Mouse (Mus musculus) spleen, adult 2 months (tissue): ENCODE measurements around the gene Zfp410. TPM values are rescaled to one million over a fixed set of nuclear protein-coding genes. Genes with fewer than 3 reads are reported as not detected.

Experiments used
- DNase-seq, 2 experiments: peaks; one replicate each; pipeline versions ENCODE4 v3.0.0 to v3.0.0-alpha.2; 2012 to 2021; ENCODE audit warnings: low spot score in 2 of 2, low read depth in 1 of 2
- H3K27ac ChIP-seq: fragments of 200-500 bp; 2 replicates; pipeline ENCODE4 v1.5.1; 2012; ENCODE audit warnings: low read length, inconsistent platforms; ENCODE audit not compliant: insufficient read depth
- H3K27me3 ChIP-seq: fragments of 200-500 bp; 2 replicates; pipeline ENCODE4 v1.6.1; 2012; ENCODE audit warnings: mild to moderate bottlenecking, moderate library complexity, low read length, inconsistent platforms; ENCODE audit not compliant: control insufficient read depth, insufficient read depth
- H3K36me3 ChIP-seq: fragments of 200-500 bp; 2 replicates; pipeline ENCODE4 v1.6.1; 2012; ENCODE audit warnings: mild to moderate bottlenecking, low read length, inconsistent platforms; ENCODE audit not compliant: control insufficient read depth, insufficient read depth
- H3K4me1 ChIP-seq: fragments of 200-500 bp; 2 replicates; pipeline ENCODE4 v1.6.1; 2011; ENCODE audit warnings: inconsistent platforms; ENCODE audit not compliant: control insufficient read depth, insufficient read depth, insufficient read length
- H3K4me3 ChIP-seq: fragments of 200-500 bp; 2 replicates; pipeline ENCODE4 v1.5.1; 2011; ENCODE audit warnings: mild to moderate bottlenecking, inconsistent platforms; ENCODE audit not compliant: insufficient read depth, insufficient read length; ENCODE audit errors: extremely low read depth
- CTCF ChIP-seq: fragments of 200-500 bp; IDR thresholded peaks from 2 replicates; pipeline ENCODE4 v1.5.1; 2011; ENCODE audit warnings: mild to moderate bottlenecking, inconsistent platforms; ENCODE audit not compliant: insufficient read depth, insufficient read length, insufficient replicate concordance; ENCODE audit errors: extremely low read depth
- POLR2A ChIP-seq: fragments of 200-500 bp; IDR thresholded peaks from 2 replicates; pipeline ENCODE4 v1.6.1; 2011; ENCODE audit warnings: low read depth, low read length, inconsistent platforms
- WGBS: fragments of 180-500 bp; shearing (Covaris S2); methylation state at CpG from one replicate; pipeline ENCODE4 v1.1.7; 2018; 5-methylcytosine and 5-hydroxymethylcytosine counted together
- polyA plus RNA-seq: library from polyadenylated mRNA; depleted of rRNA; stranded (reverse); fragments of >200 nt; gene quantifications from 2 replicates; pipeline ENCODE4 v1.2.3, GENCODE M21; 2012

Zfp410 gene
- polyA plus RNA-seq, 1 experiment: 14.5 TPM

- H3K27ac ChIP-seq: no peak overlapping the region
- H3K4me1 ChIP-seq: no peaks in the 10 kb centered on the region
- DNase-seq: no peak
- peaks cover 42% of the 10 kb centered on the region for H3K36me3 ChIP-seq
- H3K27me3 ChIP-seq: no peaks in the 10 kb centered on the region
- 89% methylated on average over 6 of the region's 6 CpGs for WGBS
- TF ChIP-seq CTCF (no peak), POLR2A (no peak)
- H3K4me3 ChIP-seq: no peak overlapping the region
Measured at GRCm38 (mm10) chr12:84373831-84374481, 57.3 kb downstream of the Zfp410 start.

DNA sequence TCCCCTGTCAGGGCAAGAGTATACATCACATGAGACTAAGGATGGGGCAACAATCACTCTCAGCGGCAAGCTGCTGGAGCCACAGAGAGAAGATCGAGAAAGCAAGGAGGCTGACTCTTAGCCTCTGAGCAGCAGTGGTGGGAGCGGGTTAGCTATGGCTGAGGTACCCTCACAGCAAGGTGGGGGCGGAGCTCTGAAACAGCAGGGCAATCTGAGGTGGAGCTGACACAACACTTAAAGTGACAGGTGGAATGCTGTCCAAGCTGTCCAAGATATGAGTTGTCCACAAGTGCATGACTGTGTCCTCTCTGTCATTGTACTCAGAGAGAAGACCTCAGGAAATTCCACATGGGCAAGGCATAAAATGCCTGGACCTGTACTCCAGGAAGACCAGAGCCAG, 65.7 kb downstream of the Zfp410 start:
- WGBS: 99% methylated on average over 4 of the region's 4 CpGs
- Histone ChIP-seq H3K36me3 (peaks cover 13% of the 10 kb centered on the region), H3K4me1 (no peaks in the 10 kb centered on the region; the same call in 1 of the 2 replicates), H3K4me3 (no peak overlapping the region), H3K27me3 (no peaks in the 10 kb centered on the region), H3K27ac (no peak overlapping the region)
- no peak for TF ChIP-seq CTCF
- no peak for TF ChIP-seq POLR2A
- no peak for DNase-seq

DNA sequence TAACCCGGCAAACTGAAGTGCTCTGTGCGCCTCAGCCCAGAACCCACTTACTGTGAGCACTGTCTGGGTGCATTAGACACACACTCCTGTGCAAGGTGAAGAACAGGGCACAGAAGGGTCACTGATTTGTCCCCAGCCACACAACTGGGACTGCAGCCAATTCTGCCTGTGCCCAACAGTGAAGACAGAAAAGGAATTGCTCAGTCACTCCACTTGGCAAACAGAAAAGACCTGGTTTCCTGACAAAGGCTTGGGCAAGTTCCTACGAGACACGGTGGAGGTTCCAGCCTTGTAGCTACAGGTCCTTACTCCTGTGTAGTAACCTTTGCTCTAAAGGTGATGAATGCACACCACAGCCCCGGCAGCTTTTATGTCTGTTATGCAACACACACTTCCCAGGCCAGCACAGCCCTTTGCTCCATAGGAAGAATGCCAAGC, 68.0 kb downstream of the Zfp410 start:
- Histone ChIP-seq H3K36me3 (peaks cover 7% of the 10 kb centered on the region), H3K4me3 (no peak overlapping the region), H3K27ac (no peak overlapping the region), H3K4me1 (peaks cover 3% of the 10 kb centered on the region), H3K27me3 (no peaks in the 10 kb centered on the region)
- DNase-seq: no peak
- TF ChIP-seq CTCF (no peak), POLR2A (no peak)
- 47% methylated on average over 5 of the region's 5 CpGs for WGBS

- no peak overlapping the region for H3K27ac ChIP-seq
- no peak for DNase-seq
- no peaks in the 10 kb centered on the region for H3K27me3 ChIP-seq
- TF ChIP-seq CTCF (no peak), POLR2A (no peak)
- peaks cover 6% of the 10 kb centered on the region for H3K36me3 ChIP-seq
- WGBS: 92% methylated on average over 4 of the region's 4 CpGs
- H3K4me3 ChIP-seq: no peak overlapping the region
- H3K4me1 ChIP-seq: peaks cover 3% of the 10 kb centered on the region
Measured at GRCm38 (mm10) chr12:84385408-84385807, 68.8 kb downstream of the Zfp410 start.

GRCm38 (mm10) chr12:84388097-84388496, 71.4 kb downstream of the Zfp410 start:
- no peak for TF ChIP-seq CTCF
- no peak for TF ChIP-seq POLR2A
- peak in 1 of 2 experiments; percentile 27 for DNase-seq
- Histone ChIP-seq H3K27me3 (no peaks in the 10 kb centered on the region), H3K4me1 (peaks cover 3% of the 10 kb centered on the region), H3K36me3 (peaks cover 11% of the 10 kb centered on the region), H3K4me3 (no peak overlapping the region), H3K27ac (peak overlapping the region; percentile 31)
- 59% methylated on average over 8 of the region's 8 CpGs for WGBS

- Histone ChIP-seq H3K4me3 (peak overlapping the region; percentile 43), H3K4me1 (peaks cover 3% of the 10 kb centered on the region), H3K36me3 (peaks cover 11% of the 10 kb centered on the region), H3K27me3 (no peaks in the 10 kb centered on the region), H3K27ac (peak overlapping the region; percentile 52)
- 17% methylated on average over 14 of the region's 14 CpGs for WGBS
- TF ChIP-seq POLR2A (no peak), CTCF (no peak)
- peak; percentile 28 to 52 for DNase-seq
Measured at GRCm38 (mm10) chr12:84388774-84389400, 72.2 kb downstream of the Zfp410 start.

DNA sequence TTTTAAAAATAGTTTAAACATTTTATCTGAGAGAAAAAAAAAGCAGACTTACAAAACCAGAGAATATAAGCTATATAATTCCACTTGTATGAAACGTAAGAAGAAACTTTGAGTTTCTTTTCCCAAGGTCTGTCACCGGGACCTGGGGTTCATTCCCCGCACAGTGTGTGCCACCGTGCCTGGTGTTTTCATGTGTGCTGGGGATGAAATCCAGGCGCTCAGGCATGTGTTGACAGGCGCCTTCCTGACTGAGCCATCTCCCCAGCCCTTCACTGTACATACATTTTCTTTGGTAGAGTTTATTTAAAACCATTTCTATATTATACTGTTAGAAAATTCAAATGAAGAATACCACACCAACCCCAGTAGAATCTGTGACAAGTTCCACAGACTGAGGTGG, 73.7 kb downstream of the Zfp410 start:
- Histone ChIP-seq H3K4me3 (no peak overlapping the region), H3K36me3 (peaks cover 12% of the 10 kb centered on the region), H3K4me1 (peaks cover 3% of the 10 kb centered on the region), H3K27ac (no peak overlapping the region), H3K27me3 (no peaks in the 10 kb centered on the region)
- no peak for DNase-seq
- TF ChIP-seq CTCF: no peak
- 96% methylated on average over 6 of the region's 6 CpGs for WGBS
